Mouse (Mus musculus): ENCODE measurements at regions not wholly inside any gene's neighbourhood (a gene's known extent, or its start where the extent isn't known, plus 50 kb on each side); places are given as distances from the start of the nearest gene placed in this dataset.
"Not testable (repeated sequence)": the region's sequence is repeated elsewhere in the genome, so short reads cannot be mapped to it uniquely, and the experiment has no call there.

- DNase-seq (ENCODE audit: low spot score) (no peak), ATAC-seq (no peak)
- Histone ChIP-seq H3K4me2 (ENCODE audit: low read depth, low read length) (no peak overlapping the region), H3K4me3 (ENCODE audit: low read length) (no peak overlapping the region), H3K27ac (no peak overlapping the region), H3K27me3 (ENCODE audit: insufficient read depth, low read length) (no peaks in the 10 kb centered on the region), H3K36me3 (ENCODE audit: insufficient read depth, low read length) (no peaks in the 10 kb centered on the region), H3K9ac (replicated peaks; ENCODE audit: low read length) (no peak overlapping the region), H3K9me3 (ENCODE audit: low read length) (no peaks in the 10 kb centered on the region), H3K4me1 (ENCODE audit: insufficient read depth, low read length) (no peaks in the 10 kb centered on the region)
- 93% methylated on average over 1 of the region's 1 CpGs for WGBS
- no peak for TF ChIP-seq CTCF (IDR thresholded peaks at IDR 0.05; ENCODE audit: low read depth)
These were observed 708.5 kb downstream of the Cdh8 start for GRCm38 (mm10) chr8:98707753-98708152.

- Histone ChIP-seq H3K4me3 (ENCODE audit: low read length) (no peak overlapping the region), H3K9me3 (ENCODE audit: low read length) (no peaks in the 10 kb centered on the region), H3K4me1 (ENCODE audit: insufficient read depth, low read length) (no peaks in the 10 kb centered on the region), H3K27me3 (ENCODE audit: insufficient read depth, low read length) (no peaks in the 10 kb centered on the region), H3K9ac (replicated peaks; ENCODE audit: low read length) (no peak overlapping the region), H3K27ac (no peak overlapping the region), H3K36me3 (ENCODE audit: insufficient read depth, low read length) (no peaks in the 10 kb centered on the region), H3K4me2 (ENCODE audit: low read depth, low read length) (no peak overlapping the region)
- no peak for TF ChIP-seq CTCF (IDR thresholded peaks at IDR 0.05; ENCODE audit: low read depth)
- no peak for ATAC-seq
- DNase-seq (ENCODE audit: low spot score) = peak; percentile 5
- WGBS = 29% methylated on average over 4 of the region's 4 CpGs
These were observed 710.1 kb downstream of the Cdh8 start for GRCm38 (mm10) chr8:98706122-98706521.

GRCm38 (mm10) chr8:98685195-98685594 lies 731.1 kb downstream of the Cdh8 start:
- no peaks in the 10 kb centered on the region for H3K27me3 ChIP-seq (ENCODE audit: insufficient read depth, low read length)
- TF ChIP-seq CTCF (IDR thresholded peaks at IDR 0.05; ENCODE audit: low read depth) = no peak
- WGBS = 84% methylated on average over 9 of the region's 9 CpGs
- H3K4me2 ChIP-seq (ENCODE audit: low read depth, low read length) = no peak overlapping the region
- H3K36me3 ChIP-seq (ENCODE audit: insufficient read depth, low read length) = no peaks in the 10 kb centered on the region
- H3K27ac ChIP-seq = no peak overlapping the region
- no peaks in the 10 kb centered on the region for H3K4me1 ChIP-seq (ENCODE audit: insufficient read depth, low read length)
- no peaks in the 10 kb centered on the region for H3K9me3 ChIP-seq (ENCODE audit: low read length)
- ATAC-seq (no peak), DNase-seq (ENCODE audit: low spot score) (no peak)
- no peak overlapping the region for H3K4me3 ChIP-seq (ENCODE audit: low read length)
- no peak overlapping the region for H3K9ac ChIP-seq (replicated peaks; ENCODE audit: low read length)

GRCm38 (mm10) chr8:98684531-98684930 lies 731.7 kb downstream of the Cdh8 start:
- Histone ChIP-seq H3K4me2 (ENCODE audit: low read depth, low read length) (no peak overlapping the region), H3K9ac (replicated peaks; ENCODE audit: low read length) (no peak overlapping the region), H3K4me1 (ENCODE audit: insufficient read depth, low read length) (no peaks in the 10 kb centered on the region), H3K27ac (no peak overlapping the region), H3K27me3 (ENCODE audit: insufficient read depth, low read length) (no peaks in the 10 kb centered on the region), H3K4me3 (ENCODE audit: low read length) (no peak overlapping the region), H3K36me3 (ENCODE audit: insufficient read depth, low read length) (no peaks in the 10 kb centered on the region), H3K9me3 (ENCODE audit: low read length) (no peaks in the 10 kb centered on the region)
- no peak for DNase-seq (ENCODE audit: low spot score)
- WGBS = 90% methylated on average over 6 of the region's 6 CpGs
- no peak for ATAC-seq
- no peak for TF ChIP-seq CTCF (IDR thresholded peaks at IDR 0.05; ENCODE audit: low read depth)

GRCm38 (mm10) chr8:98680065-98680464 lies 736.2 kb downstream of the Cdh8 start:
- Histone ChIP-seq H3K27ac (no peak overlapping the region), H3K4me1 (ENCODE audit: insufficient read depth, low read length) (no peaks in the 10 kb centered on the region), H3K4me3 (ENCODE audit: low read length) (no peak overlapping the region), H3K4me2 (ENCODE audit: low read depth, low read length) (no peak overlapping the region), H3K9ac (replicated peaks; ENCODE audit: low read length) (no peak overlapping the region), H3K27me3 (ENCODE audit: insufficient read depth, low read length) (no peaks in the 10 kb centered on the region), H3K9me3 (ENCODE audit: low read length) (no peaks in the 10 kb centered on the region), H3K36me3 (ENCODE audit: insufficient read depth, low read length) (no peaks in the 10 kb centered on the region)
- no peak for TF ChIP-seq CTCF (IDR thresholded peaks at IDR 0.05; ENCODE audit: low read depth)
- DNase-seq (ENCODE audit: low spot score) (no peak), ATAC-seq (no peak)
- WGBS = 97% methylated on average over 2 of the region's 2 CpGs

- DNase-seq (ENCODE audit: low spot score) = no peak
- Histone ChIP-seq H3K4me2 (ENCODE audit: low read depth, low read length) (no peak overlapping the region), H3K4me1 (ENCODE audit: insufficient read depth, low read length) (no peaks in the 10 kb centered on the region), H3K9me3 (ENCODE audit: low read length) (no peaks in the 10 kb centered on the region), H3K27ac (no peak overlapping the region), H3K36me3 (ENCODE audit: insufficient read depth, low read length) (no peaks in the 10 kb centered on the region), H3K9ac (replicated peaks; ENCODE audit: low read length) (no peak overlapping the region), H3K4me3 (ENCODE audit: low read length) (no peak overlapping the region), H3K27me3 (ENCODE audit: insufficient read depth, low read length) (no peaks in the 10 kb centered on the region)
- 40% methylated on average over 2 of the region's 2 CpGs for WGBS
- ATAC-seq = no peak
- TF ChIP-seq CTCF (IDR thresholded peaks at IDR 0.05; ENCODE audit: low read depth) = no peak
These were observed 757.0 kb downstream of the Cdh8 start for GRCm38 (mm10) chr8:98659287-98659686.

GRCm38 (mm10) chr8:98652316-98652715 lies 764.0 kb downstream of the Cdh8 start:
- not testable (repeated sequence) for H3K9me3 ChIP-seq (ENCODE audit: low read length); H3K27ac ChIP-seq; ATAC-seq; H3K4me3 ChIP-seq (ENCODE audit: low read length); H3K27me3 ChIP-seq (ENCODE audit: insufficient read depth, low read length); H3K36me3 ChIP-seq (ENCODE audit: insufficient read depth, low read length); H3K4me1 ChIP-seq (ENCODE audit: insufficient read depth, low read length); H3K4me2 ChIP-seq (ENCODE audit: low read depth, low read length); DNase-seq (ENCODE audit: low spot score); H3K9ac ChIP-seq (replicated peaks; ENCODE audit: low read length)
- 84% methylated on average over 4 of the region's 4 CpGs for WGBS

All from hindbrain, postnatal 0 days (tissue).